Mouse (Mus musculus): ENCODE results near the gene Otud7b. TPM values are rescaled to one million over a fixed set of nuclear protein-coding genes. Genes with fewer than 3 reads are reported as not detected.
A peak's percentile ranks its signal among the peaks of the same experiment; 100 is the strongest.

Gene Otud7b
- polyA plus RNA-seq, 1 experiment from 2014 or later = 11.3 TPM

- 73% methylated on average over 7 of the region's 7 CpGs for WGBS (ENCODE audit: insufficient replicate concordance)
- Histone ChIP-seq H3K27me3 (no peaks in the 10 kb centered on the region), H3K9me3 (replicated peaks) (no peaks in the 10 kb centered on the region), H3K9ac (no peak overlapping the region), H3K27ac (no peak overlapping the region), H3K4me2 (no peak overlapping the region), H3K36me3 (peaks cover 55% of the 10 kb centered on the region), H3K4me3 (replicated peaks) (no peak overlapping the region), H3K4me1 (replicated peaks) (peaks cover 5% of the 10 kb centered on the region)
- no peak for ATAC-seq (ENCODE audit: low read depth)
- no peak for DNase-seq
These were observed 47.5 kb downstream of the Otud7b start for GRCm38 (mm10) chr3:96151836-96152235.

- H3K36me3 ChIP-seq = peaks cover 55% of the 10 kb centered on the region
- H3K27ac ChIP-seq = no peak overlapping the region
- no peak overlapping the region for H3K4me2 ChIP-seq
- 88% methylated on average over 5 of the region's 5 CpGs for WGBS (ENCODE audit: insufficient replicate concordance)
- no peak overlapping the region for H3K4me3 ChIP-seq (replicated peaks)
- no peaks in the 10 kb centered on the region for H3K27me3 ChIP-seq
- ATAC-seq (ENCODE audit: low read depth) (no peak), DNase-seq (no peak)
- peaks cover 5% of the 10 kb centered on the region for H3K4me1 ChIP-seq (replicated peaks)
- H3K9me3 ChIP-seq (replicated peaks) = no peaks in the 10 kb centered on the region
- no peak overlapping the region for H3K9ac ChIP-seq
These were observed 48.3 kb downstream of the Otud7b start for GRCm38 (mm10) chr3:96152611-96153010.

GRCm38 (mm10) chr3:96155501-96155900, 51.2 kb downstream of the Otud7b start:
- no peak for DNase-seq
- Histone ChIP-seq H3K36me3 (peaks cover 55% of the 10 kb centered on the region), H3K4me2 (no peak overlapping the region), H3K4me1 (replicated peaks) (peaks cover 9% of the 10 kb centered on the region; the same call in 1 of the 2 replicates), H3K9me3 (replicated peaks) (no peaks in the 10 kb centered on the region), H3K4me3 (replicated peaks) (no peak overlapping the region), H3K9ac (no peak overlapping the region), H3K27ac (no peak overlapping the region), H3K27me3 (peaks cover 9% of the 10 kb centered on the region)
- WGBS (ENCODE audit: insufficient replicate concordance) = 78% methylated on average over 8 of the region's 8 CpGs
- no peak for ATAC-seq (ENCODE audit: low read depth)

GRCm38 (mm10) chr3:96159820-96160219, 55.5 kb downstream of the Otud7b start:
- peaks cover 13% of the 10 kb centered on the region for H3K36me3 ChIP-seq
- H3K9me3 ChIP-seq (replicated peaks) = no peaks in the 10 kb centered on the region
- ATAC-seq (ENCODE audit: low read depth) (no peak), DNase-seq (no peak)
- H3K27me3 ChIP-seq = peaks cover 52% of the 10 kb centered on the region
- no peak overlapping the region for H3K4me2 ChIP-seq
- H3K4me1 ChIP-seq (replicated peaks) = peaks cover 21% of the 10 kb centered on the region; the same call in 1 of the 2 replicates
- no peak overlapping the region for H3K9ac ChIP-seq
- no peak overlapping the region for H3K27ac ChIP-seq
- no peak overlapping the region for H3K4me3 ChIP-seq (replicated peaks)
- WGBS (ENCODE audit: insufficient replicate concordance) = 59% methylated on average over 4 of the region's 4 CpGs

- Histone ChIP-seq H3K9ac (no peak overlapping the region), H3K36me3 (peaks cover 8% of the 10 kb centered on the region), H3K27ac (peak overlapping the region; percentile 59), H3K4me1 (replicated peaks) (peaks cover 21% of the 10 kb centered on the region; the same call in 1 of the 2 replicates), H3K4me2 (peak overlapping the region; percentile 51; the same call in 1 of the 2 replicates), H3K27me3 (peaks cover 54% of the 10 kb centered on the region), H3K4me3 (replicated peaks) (no peak overlapping the region), H3K9me3 (replicated peaks) (no peaks in the 10 kb centered on the region)
- ATAC-seq (ENCODE audit: low read depth) (0 out of 2 replicates have a peak, but pooled peaks have one; percentile 24), DNase-seq (no peak)
- 39% methylated on average over 4 of the region's 4 CpGs for WGBS (ENCODE audit: insufficient replicate concordance)
These were observed 56.0 kb downstream of the Otud7b start for GRCm38 (mm10) chr3:96160222-96160802.

GRCm38 (mm10) chr3:96160803-96161516, 56.6 kb downstream of the Otud7b start:
- Histone ChIP-seq H3K4me2 (peak overlapping the region; percentile 51), H3K9me3 (replicated peaks) (no peaks in the 10 kb centered on the region), H3K9ac (no peak overlapping the region), H3K4me3 (replicated peaks) (peak overlapping the region; percentile 45), H3K27ac (peak overlapping the region; percentile 59), H3K27me3 (peaks cover 54% of the 10 kb centered on the region), H3K36me3 (peaks cover 1% of the 10 kb centered on the region; the same call in 1 of the 2 replicates), H3K4me1 (replicated peaks) (peaks cover 21% of the 10 kb centered on the region; the same call in 1 of the 2 replicates)
- DNase-seq (no peak), ATAC-seq (ENCODE audit: low read depth) (peak; percentile 68)
- 5% methylated on average over 12 of the region's 12 CpGs for WGBS (ENCODE audit: insufficient replicate concordance)

- H3K36me3 ChIP-seq = no peaks in the 10 kb centered on the region
- peak within 1 kb of the TSS; percentile 39 for H3K9ac ChIP-seq
- H3K9me3 ChIP-seq (replicated peaks) = no peaks in the 10 kb centered on the region
- peak within 1 kb of the TSS; percentile 59 for H3K27ac ChIP-seq
- ATAC-seq (ENCODE audit: low read depth) (no peak), DNase-seq (no peak)
- H3K4me3 ChIP-seq (replicated peaks) = peak within 1 kb of the TSS; percentile 45
- peak within 1 kb of the TSS; percentile 51 for H3K4me2 ChIP-seq
- 13% methylated on average over 15 of the region's 16 CpGs for WGBS (ENCODE audit: insufficient replicate concordance)
- peaks cover 54% of the 10 kb centered on the region for H3K27me3 ChIP-seq
- peaks cover 21% of the 10 kb centered on the region; the same call in 1 of the 2 replicates for H3K4me1 ChIP-seq (replicated peaks)
These were observed 57.8 kb downstream of the Otud7b start, which contains the start of gene Mtmr11 for GRCm38 (mm10) chr3:96161869-96162840. Gene Mtmr11, plus strand, starts transcription at chr3:96162004.

GRCm38 (mm10) chr3:96163040-96163439, 58.7 kb downstream of the Otud7b start:
- Histone ChIP-seq H3K36me3 (no peaks in the 10 kb centered on the region), H3K4me2 (peak overlapping the region; percentile 51; the same call in 1 of the 2 replicates), H3K27ac (no peak overlapping the region), H3K4me1 (replicated peaks) (peaks cover 21% of the 10 kb centered on the region; the same call in 1 of the 2 replicates), H3K9ac (no peak overlapping the region), H3K4me3 (replicated peaks) (no peak overlapping the region), H3K27me3 (peaks cover 54% of the 10 kb centered on the region), H3K9me3 (replicated peaks) (no peaks in the 10 kb centered on the region)
- ATAC-seq (ENCODE audit: low read depth) (no peak), DNase-seq (no peak)
- 73% methylated on average over 6 of the region's 6 CpGs for WGBS (ENCODE audit: insufficient replicate concordance)

GRCm38 (mm10) chr3:96168466-96169158, 64.3 kb downstream of the Otud7b start:
- H3K27me3 ChIP-seq = peaks cover 14% of the 10 kb centered on the region
- WGBS (ENCODE audit: insufficient replicate concordance) = 64% methylated on average over 12 of the region's 12 CpGs
- H3K27ac ChIP-seq = no peak overlapping the region

GRCm38 (mm10) chr3:96170276-96170675, 65.9 kb downstream of the Otud7b start:
- Histone ChIP-seq H3K36me3 (peaks cover 20% of the 10 kb centered on the region), H3K4me1 (replicated peaks) (peaks cover 53% of the 10 kb centered on the region), H3K27me3 (no peaks in the 10 kb centered on the region), H3K9me3 (replicated peaks) (no peaks in the 10 kb centered on the region), H3K9ac (0 out of 2 replicates have a peak overlapping the region, but pooled peaks have one; percentile 88), H3K4me3 (replicated peaks) (no peak overlapping the region), H3K27ac (0 out of 2 replicates have a peak overlapping the region, but pooled peaks have one; percentile 96), H3K4me2 (no peak overlapping the region)
- 74% methylated on average over 4 of the region's 4 CpGs for WGBS (ENCODE audit: insufficient replicate concordance)
- no peak for DNase-seq
- no peak for ATAC-seq (ENCODE audit: low read depth)

More at GRCm38 (mm10) chr3:96168466-96169158, 64.3 kb downstream of the Otud7b start:
- Histone ChIP-seq H3K4me1 (replicated peaks) (peaks cover 37% of the 10 kb centered on the region), H3K9ac (no peak overlapping the region), H3K4me2 (no peak overlapping the region), H3K4me3 (replicated peaks) (no peak overlapping the region), H3K9me3 (replicated peaks) (no peaks in the 10 kb centered on the region), H3K36me3 (peaks cover 4% of the 10 kb centered on the region; the same call in 1 of the 2 replicates)
- DNase-seq (no peak), ATAC-seq (ENCODE audit: low read depth) (no peak)
